Mouse (Mus musculus) megakaryocyte, embryonic 14.5 days (primary cell): Measurements from ENCODE around the gene Serpina3c. TPM values are rescaled to one million over a fixed set of nuclear protein-coding genes. Genes with fewer than 3 reads are reported as not detected.

Experiments
- H3K27me3 ChIP-seq: replicated peaks from 2 replicates; pipeline ENCODE3; 2012; ENCODE audit warnings: inconsistent platforms
- H3K36me3 ChIP-seq: replicated peaks from 2 replicates; pipeline ENCODE3; 2012; ENCODE audit warnings: low read length, inconsistent platforms, mixed read lengths
- H3K4me1 ChIP-seq: 2 replicates; pipeline ENCODE4 v1.6.1; 2012; ENCODE audit warnings: inconsistent platforms
- H3K4me3 ChIP-seq: replicated peaks from 2 replicates; pipeline ENCODE3; 2012; ENCODE audit warnings: moderate library complexity, mild to moderate bottlenecking, inconsistent platforms
- H3K9me3 ChIP-seq: 2 replicates; pipeline ENCODE4 v1.6.1; 2012; ENCODE audit warnings: inconsistent platforms
- FLI1 ChIP-seq: IDR thresholded peaks from 2 replicates; pipeline ENCODE4 v1.6.1; 2012; ENCODE audit warnings: low read length, inconsistent platforms, mixed read lengths
- GATA1 ChIP-seq: IDR thresholded peaks from 3 replicates; pipeline ENCODE4 v1.6.1; 2012; ENCODE audit warnings: mixed read lengths, low read length, inconsistent platforms, borderline replicate concordance
- polyA plus RNA-seq: library from polyadenylated mRNA; stranded (reverse); fragments of >175 nt; gene quantifications from 2 replicates; pipeline ENCODE4 v1.2.3, GENCODE M21; 2012; ENCODE audit warnings: low replicate concordance; ENCODE audit not compliant: insufficient read depth

Serpina3c gene
- not detected in 2 replicates for polyA plus RNA-seq

DNA sequence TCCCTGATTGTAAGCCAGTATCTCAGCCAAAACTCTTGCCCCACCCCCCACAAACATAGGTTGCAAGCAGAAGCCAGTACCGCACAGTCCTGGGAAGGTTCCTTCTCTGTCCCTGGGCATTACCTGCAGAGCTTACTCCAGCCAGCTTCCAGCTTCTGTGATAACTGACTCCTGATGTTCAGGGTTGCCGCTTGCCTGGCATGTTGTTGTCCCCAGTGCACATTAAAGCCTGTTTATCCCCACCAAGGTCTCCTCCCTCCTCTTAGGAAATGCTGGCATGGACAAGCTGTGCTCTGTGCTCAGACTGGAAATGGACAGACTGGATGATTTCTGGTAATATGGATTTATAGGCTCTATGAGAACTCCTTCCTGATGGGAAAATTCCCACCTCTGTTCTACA is at the start of gene Serpina3c:
Gene Serpina3c (minus strand): TSS at position 215 of the 400 bp plus-strand sequence.
- Histone ChIP-seq H3K27me3 (peaks cover 44% of the 10 kb centered on the region), H3K9me3 (no peaks in the 10 kb centered on the region), H3K4me1 (peaks cover 26% of the 10 kb centered on the region), H3K36me3 (no peaks in the 10 kb centered on the region), H3K4me3 (peak within 1 kb of the TSS; percentile 35)
- TF ChIP-seq FLI1 (no peak), GATA1 (no peak)

DNA sequence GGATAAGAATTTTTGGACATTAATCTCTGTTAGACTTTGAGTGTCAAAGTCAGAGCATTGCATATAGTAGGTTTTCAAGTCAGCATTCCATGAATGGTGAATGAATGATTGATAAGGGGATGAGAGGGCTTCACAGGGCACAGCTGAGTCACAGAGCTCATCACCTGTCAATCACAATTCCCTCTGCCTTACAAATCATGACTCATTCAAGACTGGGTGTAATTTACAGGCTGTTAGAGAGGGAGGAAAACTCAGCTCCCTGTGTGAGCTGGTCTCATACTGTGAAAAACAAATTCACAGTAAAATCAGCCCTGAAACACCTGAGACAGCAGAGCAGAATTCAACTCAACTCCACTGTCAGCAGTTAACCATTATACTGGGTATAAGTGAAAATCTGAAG is 37.2 kb upstream of the Serpina3c start:
- Histone ChIP-seq H3K36me3 (no peaks in the 10 kb centered on the region), H3K9me3 (no peaks in the 10 kb centered on the region), H3K4me3 (no peak overlapping the region), H3K27me3 (peaks cover 20% of the 10 kb centered on the region), H3K4me1 (peaks cover 46% of the 10 kb centered on the region)
- TF ChIP-seq GATA1, result no peak
- no peak for TF ChIP-seq FLI1

DNA sequence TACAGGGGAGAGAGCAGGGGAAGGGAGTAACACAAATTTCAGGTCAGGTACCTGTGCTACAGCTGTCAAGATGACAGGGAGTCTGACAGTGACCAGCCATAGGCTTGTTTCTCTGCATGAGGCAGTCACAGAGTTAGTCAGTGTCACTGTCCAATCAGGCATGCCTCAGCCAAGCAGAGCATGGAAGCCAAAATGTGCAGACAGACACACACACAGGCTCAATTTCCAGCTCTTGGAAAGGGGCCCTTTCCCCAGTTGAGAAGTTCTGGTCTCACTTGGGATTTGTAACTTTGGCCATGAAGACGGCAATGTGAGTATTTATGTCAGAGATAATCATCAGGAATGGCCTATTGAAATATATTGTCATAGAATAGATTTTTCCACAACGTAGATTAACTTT is 35.6 kb upstream of the Serpina3c start:
- Histone ChIP-seq H3K27me3 (peaks cover 18% of the 10 kb centered on the region), H3K9me3 (no peaks in the 10 kb centered on the region), H3K4me3 (no peak overlapping the region), H3K36me3 (no peaks in the 10 kb centered on the region), H3K4me1 (peaks cover 53% of the 10 kb centered on the region)
- no peak for TF ChIP-seq FLI1

DNA sequence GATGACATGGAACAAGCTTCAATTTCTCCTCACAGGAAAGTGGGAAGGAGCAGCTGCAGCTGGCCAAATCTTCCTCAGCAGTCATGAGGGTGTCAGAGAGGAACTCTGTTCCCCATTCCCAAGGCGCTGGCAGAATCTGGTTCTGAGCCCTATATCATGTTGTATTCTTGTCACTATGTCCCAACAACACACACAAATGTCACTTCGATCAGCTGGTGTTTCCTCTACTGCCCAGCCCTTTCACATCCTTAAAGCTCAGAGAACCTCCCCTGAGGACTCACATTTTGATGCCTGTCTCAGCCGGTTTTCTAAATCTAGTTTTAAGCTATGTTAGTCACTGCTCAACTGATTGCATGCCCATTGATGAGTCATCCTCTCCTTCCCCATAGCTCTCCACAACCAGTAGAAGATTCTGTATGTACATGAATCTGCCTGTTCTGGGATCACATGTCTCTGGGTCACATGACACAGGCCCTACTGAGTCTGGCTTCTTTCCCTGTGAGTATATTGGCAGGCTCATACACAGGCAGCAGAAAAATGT is 32.4 kb upstream of the Serpina3c start:
- Histone ChIP-seq H3K4me3 (no peak overlapping the region), H3K27me3 (peaks cover 14% of the 10 kb centered on the region), H3K9me3 (no peaks in the 10 kb centered on the region), H3K4me1 (peaks cover 54% of the 10 kb centered on the region), H3K36me3 (no peaks in the 10 kb centered on the region)
- TF ChIP-seq GATA1, result no peak
- no peak for TF ChIP-seq FLI1

DNA sequence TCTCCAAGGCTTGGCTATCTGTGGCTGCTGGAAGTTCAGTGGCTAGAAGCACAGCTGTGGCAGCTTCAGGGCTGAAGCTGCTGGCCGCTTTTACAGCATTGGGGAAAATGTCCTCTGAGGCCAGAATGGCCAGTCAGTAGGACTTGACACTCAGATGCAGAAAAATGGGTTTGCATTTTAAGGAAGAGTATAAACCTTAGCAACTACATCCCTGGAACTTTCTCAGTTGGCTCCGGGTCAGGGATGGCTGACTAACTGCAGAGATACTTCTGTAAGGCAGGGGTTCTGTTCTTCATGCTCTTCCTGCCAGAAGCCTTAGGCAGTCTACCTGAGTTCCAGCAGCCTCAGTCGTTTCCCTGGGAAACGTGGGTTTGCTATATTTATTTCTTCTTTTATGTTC is 31.4 kb upstream of the Serpina3c start:
- no peak overlapping the region for H3K4me3 ChIP-seq
- H3K4me1 ChIP-seq, result peaks cover 50% of the 10 kb centered on the region
- no peaks in the 10 kb centered on the region for H3K36me3 ChIP-seq
- H3K27me3 ChIP-seq, result peaks cover 21% of the 10 kb centered on the region
- no peak for TF ChIP-seq FLI1
- no peak for TF ChIP-seq GATA1
- no peaks in the 10 kb centered on the region for H3K9me3 ChIP-seq

DNA sequence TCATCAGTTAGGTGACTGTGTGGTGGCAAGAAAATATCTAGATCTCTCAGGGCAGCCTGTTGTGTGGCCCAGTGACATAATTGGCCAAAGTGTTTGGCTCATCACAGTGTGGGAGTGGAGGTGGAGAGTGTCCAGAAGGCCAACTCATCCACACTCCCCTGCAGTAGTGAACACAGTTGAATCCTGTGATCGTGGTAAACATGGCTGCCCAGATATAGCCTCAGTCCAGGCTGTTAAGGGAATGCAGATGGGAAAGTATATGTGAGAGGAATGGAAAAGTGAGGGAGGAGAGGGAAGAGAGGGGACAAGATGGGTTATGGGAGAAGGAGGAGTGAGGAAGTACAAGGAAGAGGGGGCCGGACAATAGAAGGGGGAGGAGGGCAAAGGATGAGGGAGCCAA is 25.3 kb upstream of the Serpina3c start:
- H3K4me1 ChIP-seq, result peaks cover 16% of the 10 kb centered on the region
- H3K27me3 ChIP-seq, result peaks cover 51% of the 10 kb centered on the region
- no peaks in the 10 kb centered on the region for H3K36me3 ChIP-seq
- H3K9me3 ChIP-seq, result peaks cover under 1% of the 10 kb centered on the region; the same call in 1 of the 2 replicates
- no peak for TF ChIP-seq GATA1
- no peak for TF ChIP-seq FLI1
- H3K4me3 ChIP-seq, result no peak overlapping the region

DNA sequence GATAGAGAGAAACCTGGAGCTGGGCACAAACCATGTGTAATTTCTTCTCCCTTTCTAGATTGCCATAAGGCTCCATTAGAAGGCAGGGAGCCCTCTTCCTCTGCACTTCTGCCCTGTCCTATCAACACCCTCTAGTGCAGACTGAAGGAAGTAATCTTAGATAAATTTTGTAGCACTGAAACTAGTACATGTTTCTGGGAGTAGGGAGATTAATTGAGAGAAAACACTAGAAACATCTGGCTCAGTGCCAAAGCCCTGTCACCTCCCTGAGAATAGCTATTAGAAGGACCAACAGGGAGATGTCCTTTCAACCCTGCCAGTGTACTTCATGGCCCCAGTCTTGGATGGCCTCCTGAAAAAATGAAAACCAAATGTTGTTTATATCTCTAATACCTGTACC is 24.9 kb upstream of the Serpina3c start:
- H3K4me1 ChIP-seq, result peaks cover 13% of the 10 kb centered on the region
- peaks cover 55% of the 10 kb centered on the region for H3K27me3 ChIP-seq
- no peak for TF ChIP-seq GATA1
- TF ChIP-seq FLI1, result no peak
- no peaks in the 10 kb centered on the region for H3K36me3 ChIP-seq
- no peak overlapping the region for H3K4me3 ChIP-seq
- peaks cover 5% of the 10 kb centered on the region for H3K9me3 ChIP-seq

DNA sequence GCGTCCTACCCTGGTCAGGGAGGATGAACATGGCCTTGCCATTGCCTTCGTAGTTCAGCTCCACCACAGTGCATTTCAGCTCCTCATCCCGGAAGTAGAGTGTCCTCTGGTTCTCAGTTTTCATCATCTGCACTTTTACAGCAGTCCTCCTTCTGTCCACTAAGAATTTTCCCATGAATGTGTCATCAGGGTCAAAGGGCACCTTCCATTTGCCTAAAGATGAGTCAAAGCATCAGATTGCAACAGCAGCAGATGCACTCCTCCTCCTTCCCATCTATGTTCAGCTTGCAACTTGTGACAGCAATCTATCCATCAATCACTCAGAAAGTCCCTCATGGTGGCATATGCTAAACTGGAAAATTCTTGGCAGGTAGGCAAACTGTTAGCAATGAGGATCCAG is 22.0 kb upstream of the Serpina3c start:
- Histone ChIP-seq H3K27me3 (peaks cover 67% of the 10 kb centered on the region), H3K36me3 (no peaks in the 10 kb centered on the region), H3K4me1 (peaks cover 10% of the 10 kb centered on the region), H3K9me3 (peaks cover 9% of the 10 kb centered on the region), H3K4me3 (no peak overlapping the region)
- TF ChIP-seq FLI1 (no peak), GATA1 (no peak)

DNA sequence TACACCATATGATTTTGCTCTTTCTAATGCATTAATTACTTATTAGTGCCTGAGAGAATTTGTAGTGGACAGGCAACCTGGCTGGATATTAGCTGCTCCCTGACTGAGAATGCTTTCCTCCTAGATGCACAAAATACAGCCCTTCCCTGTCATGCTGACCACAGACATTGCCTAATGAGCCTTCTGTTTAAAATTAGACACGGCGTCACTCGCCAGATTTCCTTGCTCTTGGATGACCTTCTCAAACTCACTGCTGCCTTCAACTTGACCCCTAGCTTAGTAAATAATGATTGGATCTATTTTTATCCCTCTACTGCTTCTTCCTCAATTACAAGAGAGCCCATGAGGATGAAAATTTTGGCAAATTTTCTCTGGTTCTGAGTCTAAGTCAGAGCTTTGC is 21.1 kb upstream of the Serpina3c start:
- TF ChIP-seq FLI1 (no peak), GATA1 (no peak)
- Histone ChIP-seq H3K36me3 (no peaks in the 10 kb centered on the region), H3K27me3 (peaks cover 65% of the 10 kb centered on the region), H3K4me3 (no peak overlapping the region), H3K9me3 (peaks cover 9% of the 10 kb centered on the region), H3K4me1 (peaks cover 10% of the 10 kb centered on the region)

DNA sequence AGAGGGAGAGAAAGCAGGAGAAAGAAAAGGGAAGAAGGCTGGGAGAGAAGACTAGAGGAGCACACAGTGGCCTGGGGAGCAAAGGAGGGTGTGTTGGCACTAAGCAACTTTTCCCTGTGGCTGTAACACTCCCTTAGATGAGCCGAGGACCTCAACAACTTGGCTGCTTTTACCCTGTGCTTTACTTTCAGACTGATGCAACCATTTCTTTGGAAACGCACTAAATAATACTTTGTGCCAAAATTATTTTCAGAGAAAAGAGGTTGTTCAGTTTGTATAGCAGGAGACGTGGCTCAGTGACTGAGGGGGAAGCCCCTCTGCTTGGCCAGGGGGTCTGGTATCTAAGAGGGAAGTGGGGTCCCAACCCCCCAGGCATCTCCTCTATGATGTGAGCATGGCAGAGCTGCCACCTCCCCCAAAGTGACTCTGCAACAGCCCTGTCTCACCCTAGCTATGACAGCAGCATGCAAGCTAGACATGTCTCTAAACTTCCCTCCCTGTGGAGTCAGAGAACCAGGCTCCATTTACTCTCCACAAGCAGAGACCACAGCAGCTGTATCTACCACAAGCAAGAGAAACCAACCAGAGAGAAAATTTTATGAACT is 527 bp downstream of the Serpina3c start:
- TF ChIP-seq FLI1 (no peak), GATA1 (no peak)
- H3K27me3 ChIP-seq, result peaks cover 46% of the 10 kb centered on the region
- H3K4me3 ChIP-seq, result peak overlapping the region; percentile 35
- H3K36me3 ChIP-seq, result no peaks in the 10 kb centered on the region
- H3K4me1 ChIP-seq, result peaks cover 26% of the 10 kb centered on the region
- no peaks in the 10 kb centered on the region for H3K9me3 ChIP-seq
